Mouse (Mus musculus): ENCODE results near the gene Ms4a18. TPM values are rescaled to one million over a fixed set of nuclear protein-coding genes. Genes with fewer than 3 reads are reported as not detected.

Gene Ms4a18
- polyA plus RNA-seq, 1 experiment from 2014 or later: not detected

DNA sequence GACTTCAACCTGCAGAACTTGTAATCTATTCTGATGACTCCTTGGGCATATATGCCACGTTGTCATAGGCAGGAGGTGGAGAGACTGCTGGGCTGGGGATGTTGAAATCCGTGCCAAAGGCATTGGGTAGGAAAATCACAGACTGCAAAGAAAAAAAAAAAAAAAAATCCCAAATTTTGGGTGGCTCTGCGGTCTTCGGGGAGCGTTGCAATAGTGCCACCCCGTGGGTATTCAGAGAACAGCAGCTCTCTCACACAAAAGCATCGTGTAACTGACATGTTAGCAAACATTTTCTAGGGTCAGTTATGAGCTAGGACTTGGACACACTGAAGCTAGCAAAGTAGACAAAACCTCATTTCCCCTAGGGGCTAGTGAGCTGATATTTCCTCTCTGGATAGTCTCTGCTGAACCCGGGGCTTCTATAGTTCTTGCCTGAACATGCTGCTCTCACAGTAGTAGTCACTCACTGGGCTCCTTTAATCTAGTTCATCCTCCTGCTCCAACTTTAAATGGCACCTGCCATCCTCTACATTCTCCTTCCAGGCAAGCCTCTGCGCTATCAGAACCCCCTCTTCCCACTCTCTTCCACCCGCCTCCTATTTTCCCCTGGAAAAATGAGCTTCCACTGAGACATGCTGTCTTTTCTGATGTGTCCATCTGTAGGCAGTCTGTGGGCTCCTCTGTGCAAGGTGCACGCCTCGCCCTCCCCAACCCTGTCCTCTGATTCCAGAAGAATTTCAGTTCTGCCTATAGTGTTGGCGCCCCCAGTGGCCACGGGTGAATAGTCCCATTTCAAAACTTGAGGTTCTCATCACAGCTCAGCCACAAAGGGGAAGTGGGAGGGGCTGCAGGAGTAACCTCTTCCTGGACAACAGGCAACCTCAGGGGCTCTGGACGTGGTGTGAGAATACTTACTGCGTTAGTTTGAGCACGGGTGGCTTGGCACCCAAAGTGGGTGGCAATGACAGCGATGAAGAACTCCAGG, 38.4 kb downstream of the Ms4a18 start:
- peak overlapping the region; percentile 12; the same call in 1 of the 2 replicates for H3K4me2 ChIP-seq (replicated peaks; ENCODE audit: low read depth, low read length)
- H3K9me3 ChIP-seq (ENCODE audit: control insufficient read depth, low read length): no peaks in the 10 kb centered on the region
- DNase-seq (ENCODE audit: low spot score) (peak; percentile 82), ATAC-seq (ENCODE audit: low FRiP score) (peak; percentile 65)
- H3K27ac ChIP-seq (ENCODE audit: low read depth, low read length): no peak overlapping the region
- WGBS: 12% methylated on average over 18 of the region's 18 CpGs
- no peaks in the 10 kb centered on the region for H3K4me1 ChIP-seq (replicated peaks; ENCODE audit: control insufficient read depth, insufficient read depth, low read length)
- H3K27me3 ChIP-seq (ENCODE audit: control insufficient read depth, insufficient read depth, low read length): no peaks in the 10 kb centered on the region
- H3K9ac ChIP-seq (ENCODE audit: low read depth, low read length): no peak overlapping the region
- H3K4me3 ChIP-seq (ENCODE audit: low read depth, low read length): no peak overlapping the region
- no peaks in the 10 kb centered on the region for H3K36me3 ChIP-seq (ENCODE audit: control insufficient read depth, insufficient read depth, low read length)

DNA sequence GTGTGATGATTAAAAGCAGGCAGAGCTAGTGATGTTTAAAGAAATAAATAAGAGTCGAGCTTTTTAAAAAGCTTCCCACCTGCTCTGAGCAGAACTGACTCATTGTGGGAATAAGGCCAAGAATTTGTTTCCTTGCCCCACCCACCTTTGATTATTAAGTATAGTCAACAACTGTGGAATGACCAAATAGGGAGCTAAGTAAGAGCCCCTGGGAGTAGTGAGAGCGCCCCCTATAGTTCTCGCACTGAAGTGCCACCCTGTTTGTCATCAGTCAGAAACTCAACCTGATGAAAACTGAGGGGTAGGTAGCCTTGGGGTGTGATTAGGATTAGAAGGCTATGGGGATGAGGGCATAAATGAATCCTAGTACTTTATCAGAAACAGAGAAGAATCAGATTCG, 41.5 kb downstream of the Ms4a18 start:
- Histone ChIP-seq H3K9ac (ENCODE audit: low read depth, low read length) (no peak overlapping the region), H3K4me2 (replicated peaks; ENCODE audit: low read depth, low read length) (no peak overlapping the region), H3K4me1 (replicated peaks; ENCODE audit: control insufficient read depth, insufficient read depth, low read length) (no peaks in the 10 kb centered on the region), H3K27ac (ENCODE audit: low read depth, low read length) (no peak overlapping the region), H3K4me3 (ENCODE audit: low read depth, low read length) (no peak overlapping the region), H3K9me3 (ENCODE audit: control insufficient read depth, low read length) (no peaks in the 10 kb centered on the region), H3K36me3 (ENCODE audit: control insufficient read depth, insufficient read depth, low read length) (no peaks in the 10 kb centered on the region), H3K27me3 (ENCODE audit: control insufficient read depth, insufficient read depth, low read length) (no peaks in the 10 kb centered on the region)
- 57% methylated on average over 4 of the region's 4 CpGs for WGBS
- DNase-seq (ENCODE audit: low spot score) (no peak), ATAC-seq (ENCODE audit: low FRiP score) (no peak)

DNA sequence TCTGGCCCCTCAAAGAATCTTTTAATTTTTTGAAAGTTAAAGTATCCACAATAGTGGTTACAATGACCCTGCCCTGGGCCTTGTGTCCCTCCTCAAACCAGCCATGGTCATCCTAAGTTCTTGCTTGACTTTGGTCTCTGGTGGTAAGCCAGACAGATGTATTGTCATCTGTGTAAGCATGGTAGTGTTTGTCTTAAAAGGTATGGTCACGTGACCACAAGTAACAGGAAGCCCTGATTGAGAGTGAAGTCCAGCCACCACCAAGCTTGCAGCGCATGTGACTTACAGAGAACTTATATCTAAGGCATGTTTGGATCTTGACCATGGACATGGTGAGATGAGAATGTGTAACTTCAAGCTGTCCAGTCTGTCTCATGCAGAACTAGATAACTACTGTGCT, 42.6 kb downstream of the Ms4a18 start:
- ATAC-seq (ENCODE audit: low FRiP score) (no peak), DNase-seq (ENCODE audit: low spot score) (no peak)
- H3K4me1 ChIP-seq (replicated peaks; ENCODE audit: control insufficient read depth, insufficient read depth, low read length): no peaks in the 10 kb centered on the region
- no peak overlapping the region for H3K4me3 ChIP-seq (ENCODE audit: low read depth, low read length)
- H3K27me3 ChIP-seq (ENCODE audit: control insufficient read depth, insufficient read depth, low read length): no peaks in the 10 kb centered on the region
- no peaks in the 10 kb centered on the region for H3K36me3 ChIP-seq (ENCODE audit: control insufficient read depth, insufficient read depth, low read length)
- 77% methylated on average over 2 of the region's 2 CpGs for WGBS
- no peak overlapping the region for H3K27ac ChIP-seq (ENCODE audit: low read depth, low read length)
- H3K9ac ChIP-seq (ENCODE audit: low read depth, low read length): no peak overlapping the region
- no peaks in the 10 kb centered on the region for H3K9me3 ChIP-seq (ENCODE audit: control insufficient read depth, low read length)
- H3K4me2 ChIP-seq (replicated peaks; ENCODE audit: low read depth, low read length): no peak overlapping the region

DNA sequence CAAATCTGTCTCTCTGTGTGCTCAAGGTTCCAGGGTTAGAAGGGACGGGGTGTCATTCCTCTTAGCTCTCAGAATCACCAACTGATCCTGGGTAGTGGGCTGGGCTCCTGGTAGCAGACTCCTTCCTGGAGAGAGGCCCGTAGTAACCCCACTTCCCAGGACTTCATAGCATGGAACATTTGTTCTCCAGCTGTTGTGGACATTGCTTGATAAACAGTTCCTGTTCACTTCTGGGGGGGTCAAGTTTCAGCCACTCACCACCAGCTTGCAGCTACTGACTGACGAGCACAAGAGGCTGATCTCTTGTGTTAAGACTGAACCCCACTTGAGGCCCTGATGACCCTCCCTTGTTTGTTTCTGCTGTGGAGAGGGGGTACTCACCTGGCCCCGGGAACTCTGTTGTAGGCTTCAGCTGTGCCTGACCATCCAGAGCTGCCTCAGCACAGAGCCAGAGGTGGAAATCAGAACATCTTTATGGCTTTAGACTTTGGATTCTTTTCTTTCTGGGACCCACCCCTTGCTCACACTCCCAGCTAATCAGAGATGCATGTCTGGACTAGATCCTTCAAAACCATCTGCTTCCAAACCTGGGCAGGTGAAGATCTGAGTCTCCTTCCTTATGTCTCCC, 43.5 kb downstream of the Ms4a18 start, which contains the start of gene Ms4a10:
TSS of gene Ms4a10 (minus strand) at position 433 of the 628 bp plus-strand sequence.
- Histone ChIP-seq H3K36me3 (ENCODE audit: control insufficient read depth, insufficient read depth, low read length) (no peaks in the 10 kb centered on the region), H3K9me3 (ENCODE audit: control insufficient read depth, low read length) (no peaks in the 10 kb centered on the region), H3K4me1 (replicated peaks; ENCODE audit: control insufficient read depth, insufficient read depth, low read length) (no peaks in the 10 kb centered on the region), H3K27me3 (ENCODE audit: control insufficient read depth, insufficient read depth, low read length) (no peaks in the 10 kb centered on the region), H3K4me2 (replicated peaks; ENCODE audit: low read depth, low read length) (no peak within 1 kb of the TSS), H3K4me3 (ENCODE audit: low read depth, low read length) (no peak within 1 kb of the TSS), H3K9ac (ENCODE audit: low read depth, low read length) (no peak within 1 kb of the TSS), H3K27ac (ENCODE audit: low read depth, low read length) (no peak within 1 kb of the TSS)
- DNase-seq (ENCODE audit: low spot score) (no peak), ATAC-seq (ENCODE audit: low FRiP score) (no peak)
- WGBS: 60% methylated on average over 4 of the region's 4 CpGs

DNA sequence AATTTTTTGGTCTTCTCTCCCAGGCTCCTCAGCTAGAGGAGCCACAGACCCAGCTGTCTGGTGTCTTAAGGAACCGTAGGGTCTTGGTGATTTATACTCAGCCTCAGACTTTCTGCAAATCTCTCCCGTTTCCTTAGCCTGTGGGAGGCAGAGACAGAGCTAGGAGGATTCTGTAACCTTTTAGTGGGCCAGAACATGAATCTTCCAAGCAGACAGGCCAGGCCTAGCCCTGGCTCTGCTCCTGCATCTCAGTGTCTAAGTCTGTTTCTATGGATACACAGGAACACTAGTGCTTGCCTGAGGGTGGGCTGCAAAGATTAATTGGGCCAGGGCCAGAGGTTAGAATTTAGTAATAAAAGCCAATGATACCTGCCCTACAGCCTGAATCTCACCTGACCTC, 44.6 kb downstream of the Ms4a18 start:
- Histone ChIP-seq H3K4me1 (replicated peaks; ENCODE audit: control insufficient read depth, insufficient read depth, low read length) (no peaks in the 10 kb centered on the region), H3K4me2 (replicated peaks; ENCODE audit: low read depth, low read length) (no peak overlapping the region), H3K4me3 (ENCODE audit: low read depth, low read length) (no peak overlapping the region), H3K27ac (ENCODE audit: low read depth, low read length) (no peak overlapping the region), H3K36me3 (ENCODE audit: control insufficient read depth, insufficient read depth, low read length) (no peaks in the 10 kb centered on the region), H3K9ac (ENCODE audit: low read depth, low read length) (no peak overlapping the region), H3K9me3 (ENCODE audit: control insufficient read depth, low read length) (no peaks in the 10 kb centered on the region), H3K27me3 (ENCODE audit: control insufficient read depth, insufficient read depth, low read length) (no peaks in the 10 kb centered on the region)
- WGBS: 68% methylated on average over 2 of the region's 2 CpGs
- no peak for DNase-seq (ENCODE audit: low spot score)
- no peak for ATAC-seq (ENCODE audit: low FRiP score)

DNA sequence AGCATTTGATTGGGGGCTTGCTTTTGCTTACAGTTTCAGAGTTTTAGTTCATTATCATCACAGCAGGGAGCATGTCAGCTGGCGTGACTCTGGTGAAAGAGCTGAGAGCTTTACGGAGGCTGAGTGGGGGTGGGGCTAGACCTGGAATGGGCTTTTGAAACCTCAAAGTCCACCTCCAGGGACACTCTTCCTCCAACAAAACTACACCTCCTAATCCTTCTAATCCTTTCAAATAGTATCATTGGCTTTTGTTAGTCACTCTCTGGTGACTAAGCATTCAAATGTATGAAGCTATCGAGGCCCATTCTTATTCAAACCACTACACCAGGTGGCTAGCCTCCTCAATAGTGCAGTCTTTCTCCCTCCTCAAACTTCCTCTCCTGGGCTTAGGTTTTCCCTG, 45.2 kb downstream of the Ms4a18 start:
- Histone ChIP-seq H3K9ac (ENCODE audit: low read depth, low read length) (no peak overlapping the region), H3K9me3 (ENCODE audit: control insufficient read depth, low read length) (no peaks in the 10 kb centered on the region), H3K4me1 (replicated peaks; ENCODE audit: control insufficient read depth, insufficient read depth, low read length) (no peaks in the 10 kb centered on the region), H3K36me3 (ENCODE audit: control insufficient read depth, insufficient read depth, low read length) (no peaks in the 10 kb centered on the region), H3K27me3 (ENCODE audit: control insufficient read depth, insufficient read depth, low read length) (no peaks in the 10 kb centered on the region), H3K4me3 (ENCODE audit: low read depth, low read length) (no peak overlapping the region), H3K27ac (ENCODE audit: low read depth, low read length) (no peak overlapping the region), H3K4me2 (replicated peaks; ENCODE audit: low read depth, low read length) (no peak overlapping the region)
- DNase-seq (ENCODE audit: low spot score) (no peak), ATAC-seq (ENCODE audit: low FRiP score) (no peak)
- 56% methylated on average over 3 of the region's 3 CpGs for WGBS

DNA sequence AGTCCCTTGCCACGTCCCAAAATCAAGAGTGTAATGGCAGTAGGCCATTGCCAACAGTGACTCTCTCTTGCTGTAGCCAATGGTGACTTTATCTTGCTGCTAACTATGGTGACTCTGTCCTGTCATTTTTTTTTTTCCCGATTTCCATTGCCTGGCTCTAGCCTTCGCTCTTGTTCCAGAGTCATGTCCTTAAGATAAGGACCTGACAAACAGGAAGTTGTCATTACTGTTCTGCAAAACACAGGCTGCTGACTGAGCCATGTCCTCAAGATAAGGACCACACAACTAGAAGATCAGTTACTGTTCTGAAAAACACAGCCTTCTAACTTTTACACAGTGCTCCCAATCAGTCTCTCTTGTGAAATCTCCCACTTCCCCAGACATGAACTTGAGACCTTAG, 47.4 kb downstream of the Ms4a18 start:
- DNase-seq (ENCODE audit: low spot score): no peak
- no peak overlapping the region for H3K27ac ChIP-seq (ENCODE audit: low read depth, low read length)
- H3K36me3 ChIP-seq (ENCODE audit: control insufficient read depth, insufficient read depth, low read length): no peaks in the 10 kb centered on the region
- no peak overlapping the region for H3K4me2 ChIP-seq (replicated peaks; ENCODE audit: low read depth, low read length)
- no peaks in the 10 kb centered on the region for H3K4me1 ChIP-seq (replicated peaks; ENCODE audit: control insufficient read depth, insufficient read depth, low read length)
- no peak overlapping the region for H3K4me3 ChIP-seq (ENCODE audit: low read depth, low read length)
- no peak for ATAC-seq (ENCODE audit: low FRiP score)
- no peak overlapping the region for H3K9ac ChIP-seq (ENCODE audit: low read depth, low read length)
- WGBS: 77% methylated on average over 3 of the region's 3 CpGs
- no peaks in the 10 kb centered on the region for H3K27me3 ChIP-seq (ENCODE audit: control insufficient read depth, insufficient read depth, low read length)
- no peaks in the 10 kb centered on the region for H3K9me3 ChIP-seq (ENCODE audit: control insufficient read depth, low read length)

DNA sequence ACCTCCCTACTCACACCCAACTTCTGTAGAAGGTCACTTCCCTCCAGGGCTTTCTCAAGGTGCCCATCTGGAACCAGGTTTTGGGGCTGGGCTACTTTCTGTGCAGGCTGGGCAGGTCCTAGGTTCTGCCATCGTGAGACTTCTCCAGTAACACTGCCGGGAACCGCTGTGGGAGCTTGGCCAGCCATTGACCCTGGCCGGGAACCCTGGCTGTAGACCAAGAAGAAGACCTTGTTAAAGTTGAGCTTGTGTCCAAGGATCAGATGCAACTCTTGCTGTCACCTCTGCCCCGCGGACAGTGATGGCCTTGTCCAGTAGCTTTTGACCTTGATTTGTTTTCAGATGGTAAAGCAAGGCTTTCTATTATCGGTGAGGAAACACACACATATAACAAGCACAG, 49.3 kb downstream of the Ms4a18 start:
- Histone ChIP-seq H3K9me3 (ENCODE audit: control insufficient read depth, low read length) (no peaks in the 10 kb centered on the region), H3K4me1 (replicated peaks; ENCODE audit: control insufficient read depth, insufficient read depth, low read length) (no peaks in the 10 kb centered on the region), H3K36me3 (ENCODE audit: control insufficient read depth, insufficient read depth, low read length) (no peaks in the 10 kb centered on the region), H3K9ac (ENCODE audit: low read depth, low read length) (no peak overlapping the region), H3K4me2 (replicated peaks; ENCODE audit: low read depth, low read length) (no peak overlapping the region), H3K27ac (ENCODE audit: low read depth, low read length) (no peak overlapping the region), H3K27me3 (ENCODE audit: control insufficient read depth, insufficient read depth, low read length) (no peaks in the 10 kb centered on the region), H3K4me3 (ENCODE audit: low read depth, low read length) (no peak overlapping the region)
- no peak for ATAC-seq (ENCODE audit: low FRiP score)
- DNase-seq (ENCODE audit: low spot score): no peak
- 92% methylated on average over 7 of the region's 7 CpGs for WGBS

DNA sequence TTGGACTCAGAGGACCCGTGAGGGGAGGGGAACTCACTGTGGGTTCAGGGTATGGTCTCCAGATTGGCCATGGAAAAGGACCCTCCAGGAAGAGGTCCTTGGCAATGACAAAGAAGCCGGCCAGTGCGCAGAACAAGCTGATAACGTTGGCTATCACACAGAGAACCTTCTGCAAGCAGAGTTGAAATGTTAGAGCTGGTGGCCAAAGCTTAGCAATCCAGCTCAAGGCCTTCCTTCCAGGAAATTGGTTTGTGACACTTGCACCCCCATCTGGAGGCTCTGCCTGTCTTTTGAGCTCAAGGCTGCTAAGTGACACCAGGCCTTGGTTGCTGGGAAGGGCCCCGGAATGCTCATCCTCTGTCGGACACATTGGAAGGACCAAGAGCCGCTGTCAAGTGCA, 52.1 kb downstream of the Ms4a18 start:
- H3K9ac ChIP-seq (ENCODE audit: low read depth, low read length): no peak overlapping the region
- H3K4me3 ChIP-seq (ENCODE audit: low read depth, low read length): no peak overlapping the region
- H3K4me2 ChIP-seq (replicated peaks; ENCODE audit: low read depth, low read length): no peak overlapping the region
- no peak overlapping the region for H3K27ac ChIP-seq (ENCODE audit: low read depth, low read length)
- no peaks in the 10 kb centered on the region for H3K9me3 ChIP-seq (ENCODE audit: control insufficient read depth, low read length)
- no peaks in the 10 kb centered on the region for H3K27me3 ChIP-seq (ENCODE audit: control insufficient read depth, insufficient read depth, low read length)
- ATAC-seq (ENCODE audit: low FRiP score): no peak
- DNase-seq (ENCODE audit: low spot score): no peak
- H3K36me3 ChIP-seq (ENCODE audit: control insufficient read depth, insufficient read depth, low read length): no peaks in the 10 kb centered on the region
- H3K4me1 ChIP-seq (replicated peaks; ENCODE audit: control insufficient read depth, insufficient read depth, low read length): no peaks in the 10 kb centered on the region
- 94% methylated on average over 7 of the region's 7 CpGs for WGBS
